Mouse (Mus musculus): ENCODE data around the gene Phf23.
"Not testable (repeated sequence)": the region's sequence is repeated elsewhere in the genome, so short reads cannot be mapped to it uniquely, and the experiment has no call there.

Gene Phf23

DNA sequence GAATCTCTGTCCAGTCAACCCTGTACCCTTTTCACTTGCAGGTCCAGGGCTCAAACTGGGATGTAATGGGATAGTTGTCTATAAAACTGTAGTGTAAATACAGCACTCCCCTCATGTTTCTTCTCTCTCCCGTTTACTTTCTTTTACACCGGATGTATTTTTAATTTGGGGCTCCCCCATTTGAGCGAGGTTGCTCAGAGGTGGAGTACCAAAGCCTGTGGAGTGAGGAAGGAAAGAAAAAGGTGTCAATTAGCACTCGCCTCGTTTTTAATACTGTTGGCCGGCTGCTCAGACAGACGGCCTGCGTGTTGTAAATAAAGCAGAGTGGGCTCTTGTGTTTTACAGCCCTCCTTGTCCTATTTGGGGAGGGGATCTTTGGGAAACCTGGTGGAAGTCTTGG, 4.1 kb downstream of the Phf23 start:
- DNase-seq (ENCODE audit: low spot score in 2 of 2) = no peak

DNA sequence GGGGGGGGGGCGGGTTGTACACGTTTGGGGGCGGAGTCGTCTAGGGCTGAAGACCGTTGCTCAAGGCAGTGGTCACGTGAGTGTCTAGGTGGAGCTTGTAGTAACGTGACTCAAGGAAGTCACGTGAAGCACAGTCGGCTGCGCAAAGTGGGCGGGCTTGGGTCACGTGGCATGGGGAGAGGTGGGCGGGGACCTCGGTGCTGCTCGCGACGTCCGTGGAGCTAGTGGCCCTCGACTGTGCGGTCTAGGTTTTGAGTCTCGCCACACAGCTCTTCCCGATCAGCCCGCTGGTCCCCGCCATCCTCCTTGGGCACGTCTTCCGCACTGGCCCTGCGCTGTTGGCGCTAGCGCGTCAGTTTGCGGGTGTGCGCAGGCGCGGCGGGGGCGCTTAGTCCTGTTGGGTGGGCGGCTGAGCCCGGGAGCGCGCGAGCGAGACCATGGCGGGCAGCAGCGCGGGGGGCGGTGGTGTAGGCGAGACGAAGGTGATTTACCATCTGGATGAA, 4.9 kb downstream of the Phf23 start, which contains the start of gene Dvl2:
Dvl2 (plus strand) TSS at position 200 of the 503 bp plus-strand sequence.
- peak; percentile 86 to 88 for DNase-seq (ENCODE audit: low spot score in 2 of 2)

DNA sequence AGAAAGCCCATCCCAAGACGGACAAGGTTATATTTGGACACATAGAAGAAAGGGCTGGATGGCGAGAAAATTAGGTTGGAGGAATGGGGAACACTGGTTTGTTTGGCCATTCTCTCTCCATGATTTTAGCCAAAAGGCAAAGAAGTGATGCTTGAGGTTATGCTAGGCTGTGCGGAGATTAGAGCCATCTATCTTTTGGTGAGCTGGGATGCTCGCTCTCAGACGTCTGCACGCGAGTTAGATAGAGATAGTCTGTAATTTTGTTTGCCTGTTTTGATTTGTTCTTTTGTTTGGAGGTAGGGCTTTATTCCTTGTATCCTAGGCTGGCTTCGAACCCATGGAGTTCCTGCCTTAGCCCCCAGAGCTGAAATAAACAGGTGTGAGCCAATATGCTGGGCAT, 5.6 kb downstream of the Phf23 start:
- DNase-seq (ENCODE audit: low spot score in 2 of 2) = no peak

DNA sequence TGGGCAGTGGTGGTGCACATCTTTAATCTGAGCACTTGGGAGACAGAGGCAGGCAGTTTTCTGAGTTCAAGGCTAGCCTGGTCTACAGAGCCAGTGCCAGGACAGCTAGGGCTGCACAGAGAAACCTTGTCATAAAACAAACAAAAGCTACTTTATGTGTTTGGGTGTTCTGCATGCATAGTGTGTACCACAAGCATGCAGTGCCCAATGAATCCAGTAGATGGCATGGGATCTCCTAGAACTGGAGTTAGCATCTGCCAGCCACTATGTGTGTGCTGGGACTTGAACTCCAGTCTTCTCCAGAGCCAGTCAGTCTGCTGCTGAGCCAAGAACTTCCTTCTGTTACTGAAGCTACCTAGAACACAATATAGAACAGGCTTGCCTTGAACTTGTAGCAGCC, 6.3 kb downstream of the Phf23 start:
- DNase-seq (ENCODE audit: low spot score in 2 of 2) = peak; percentile 52 to 64

DNA sequence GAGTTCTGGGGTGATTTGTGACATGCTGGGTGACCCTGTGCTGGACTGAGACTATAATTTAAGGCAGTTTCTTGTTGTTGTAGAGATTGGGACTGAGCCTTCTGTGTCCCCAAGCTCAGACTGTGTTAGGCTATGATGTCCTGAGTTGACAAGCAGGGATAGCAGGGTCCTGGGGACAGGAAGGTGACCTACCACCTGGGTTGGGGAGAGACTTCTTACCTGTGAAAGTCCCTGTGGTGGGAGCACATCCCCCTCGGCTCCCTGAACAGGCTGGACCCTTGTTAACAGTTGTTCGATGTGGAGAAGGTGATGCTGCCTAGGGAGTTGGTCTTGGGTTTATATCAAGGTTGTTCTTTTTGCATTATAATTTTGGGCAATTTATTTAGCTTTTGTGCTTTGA, 6.9 kb downstream of the Phf23 start:
- DNase-seq (ENCODE audit: low spot score in 2 of 2) = no peak

DNA sequence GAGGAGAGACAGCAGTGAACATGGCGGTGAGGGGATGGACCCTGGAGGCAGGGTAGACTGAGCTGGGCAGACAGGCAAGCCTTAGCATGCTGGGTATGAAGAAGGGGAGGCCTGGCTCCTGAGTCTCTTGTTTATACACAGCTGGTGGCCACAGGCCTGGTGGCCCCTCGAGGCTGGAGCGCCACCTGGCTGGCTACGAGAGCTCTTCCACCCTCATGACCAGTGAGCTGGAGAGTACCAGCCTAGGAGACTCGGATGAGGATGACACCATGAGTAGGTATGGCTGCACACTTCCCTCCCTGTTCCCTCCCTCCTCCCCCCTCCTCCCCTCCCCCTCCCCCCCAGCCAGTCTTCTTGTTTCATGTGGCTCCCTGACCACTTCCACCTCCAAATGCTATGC, 9.9 kb downstream of the Phf23 start:
- peak in 1 of 2 experiments; percentile 45 for DNase-seq (ENCODE audit: low spot score in 2 of 2)

DNA sequence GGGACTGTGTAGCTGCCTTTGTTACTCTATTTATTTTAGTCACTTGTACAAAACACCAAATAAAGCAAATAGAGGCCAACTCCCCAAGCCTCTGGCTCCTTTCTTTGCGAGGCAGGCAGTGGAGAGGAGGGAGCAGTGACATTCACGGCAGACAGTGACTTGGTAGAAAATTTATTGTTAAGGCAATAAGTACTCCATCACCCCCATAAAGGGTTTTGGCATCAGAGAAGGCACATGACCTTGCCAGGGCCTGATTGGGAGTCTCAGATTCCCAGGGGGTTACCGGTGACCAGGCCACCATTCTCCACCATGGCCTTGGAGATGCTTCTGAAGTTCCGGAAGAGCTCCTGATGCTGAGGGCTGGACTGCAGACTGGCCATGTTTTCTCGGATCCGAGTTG, 14.5 kb downstream of the Phf23 start:
- DNase-seq (ENCODE audit: low spot score in 2 of 2) = no peak

DNA sequence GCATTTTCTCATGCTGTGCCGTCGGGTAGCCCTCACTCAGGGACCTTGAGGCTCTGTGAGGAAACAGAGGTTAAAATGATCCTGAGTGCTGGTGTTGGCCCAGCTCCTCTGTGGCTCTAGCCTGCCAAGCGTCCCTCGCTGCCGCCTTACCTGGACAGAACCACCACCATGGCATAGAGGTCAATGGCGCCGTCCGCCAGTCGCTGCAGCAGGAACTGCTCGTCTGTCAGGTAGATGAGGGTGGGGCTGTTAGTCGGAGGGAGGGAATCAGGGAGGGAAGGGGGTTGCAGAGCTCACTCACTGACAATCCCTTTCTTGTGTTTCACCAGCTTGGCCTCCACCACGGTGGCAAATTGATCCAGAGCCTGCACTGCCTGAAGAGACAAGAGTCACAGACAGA, 15.0 kb downstream of the Phf23 start:
- DNase-seq (ENCODE audit: low spot score in 2 of 2) = no peak

DNA sequence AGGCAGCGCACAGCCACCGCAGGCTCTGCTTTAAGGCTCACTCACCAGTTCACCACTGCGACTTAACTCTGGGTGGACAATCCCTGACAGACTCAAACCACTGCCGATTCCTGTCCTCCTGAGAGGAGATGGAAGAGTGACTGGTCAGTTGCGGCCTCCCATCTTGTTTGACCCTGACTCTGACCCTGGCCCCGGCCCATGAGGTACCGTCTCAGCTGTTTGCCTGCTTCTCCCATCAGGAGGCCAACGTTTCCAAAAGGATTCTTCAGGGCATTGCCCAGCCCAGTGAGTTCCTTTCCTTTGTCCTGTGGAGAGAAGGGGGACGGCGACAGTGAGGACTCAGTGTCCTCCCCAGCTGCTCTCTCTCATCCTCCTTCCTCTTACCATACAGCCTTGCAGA, 15.4 kb downstream of the Phf23 start:
- DNase-seq (ENCODE audit: low spot score in 2 of 2) = no peak

DNA sequence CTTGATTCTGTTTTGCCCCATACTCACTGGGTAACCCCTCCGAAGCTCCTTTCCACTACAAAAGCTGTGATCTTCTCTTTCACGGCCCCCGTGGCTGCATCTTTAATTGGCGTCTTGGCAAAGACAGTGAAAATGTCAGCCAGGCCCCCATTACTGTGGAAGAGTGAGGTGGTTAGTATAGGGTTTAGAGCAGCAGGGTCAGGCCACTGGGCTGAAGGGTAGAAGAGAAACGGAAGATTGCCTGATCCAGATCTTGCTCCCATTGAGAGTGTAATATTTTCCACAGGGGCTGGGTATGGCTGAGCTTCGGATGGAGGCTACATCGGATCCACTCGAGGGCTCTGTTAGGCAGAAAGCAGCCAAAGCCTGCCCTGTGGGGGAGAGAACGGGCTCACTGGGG, 17.4 kb downstream of the Phf23 start:
- DNase-seq (ENCODE audit: low spot score in 2 of 2) = no peak

DNA sequence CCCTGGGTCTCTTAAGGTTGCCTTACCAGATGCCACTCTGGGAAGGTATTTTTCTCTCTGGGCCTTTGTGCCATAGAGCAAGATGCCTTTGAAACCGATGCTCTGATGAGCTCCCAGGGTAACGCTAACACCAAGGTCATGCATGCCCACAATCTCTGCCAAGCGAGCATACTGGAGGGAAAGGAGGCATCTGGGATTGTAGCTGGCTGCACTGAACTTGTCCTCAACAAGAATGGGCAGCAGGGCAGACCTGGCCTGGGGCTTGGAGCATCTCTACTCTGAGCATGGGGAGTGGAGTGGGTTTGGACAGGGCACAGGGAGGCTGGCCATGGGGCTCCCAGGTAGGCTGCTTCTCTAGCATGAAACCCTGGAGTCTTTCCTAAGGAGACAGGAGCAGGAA, 17.8 kb downstream of the Phf23 start:
- no peak for DNase-seq (ENCODE audit: low spot score in 2 of 2)

DNA sequence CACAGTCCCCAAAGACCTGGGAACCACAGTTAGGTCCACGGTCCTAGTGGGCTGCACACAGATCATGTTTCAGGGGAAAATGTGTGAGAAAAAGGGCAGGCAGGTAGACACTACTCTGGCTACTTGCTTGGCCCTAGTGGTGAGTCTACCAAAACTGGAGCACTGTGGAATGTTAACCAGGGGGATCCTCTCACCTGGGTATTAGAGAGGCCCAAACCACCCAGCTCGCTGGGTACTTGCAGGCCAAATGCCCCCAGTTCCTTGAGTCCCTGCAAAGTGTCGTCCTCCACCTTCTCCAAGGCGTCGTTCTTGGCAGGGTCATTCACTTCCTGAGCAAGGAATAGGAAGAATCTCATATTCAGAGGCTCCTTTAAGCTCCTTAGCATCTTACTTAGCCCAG, 18.5 kb downstream of the Phf23 start:
- no peak for DNase-seq (ENCODE audit: low spot score in 2 of 2)

DNA sequence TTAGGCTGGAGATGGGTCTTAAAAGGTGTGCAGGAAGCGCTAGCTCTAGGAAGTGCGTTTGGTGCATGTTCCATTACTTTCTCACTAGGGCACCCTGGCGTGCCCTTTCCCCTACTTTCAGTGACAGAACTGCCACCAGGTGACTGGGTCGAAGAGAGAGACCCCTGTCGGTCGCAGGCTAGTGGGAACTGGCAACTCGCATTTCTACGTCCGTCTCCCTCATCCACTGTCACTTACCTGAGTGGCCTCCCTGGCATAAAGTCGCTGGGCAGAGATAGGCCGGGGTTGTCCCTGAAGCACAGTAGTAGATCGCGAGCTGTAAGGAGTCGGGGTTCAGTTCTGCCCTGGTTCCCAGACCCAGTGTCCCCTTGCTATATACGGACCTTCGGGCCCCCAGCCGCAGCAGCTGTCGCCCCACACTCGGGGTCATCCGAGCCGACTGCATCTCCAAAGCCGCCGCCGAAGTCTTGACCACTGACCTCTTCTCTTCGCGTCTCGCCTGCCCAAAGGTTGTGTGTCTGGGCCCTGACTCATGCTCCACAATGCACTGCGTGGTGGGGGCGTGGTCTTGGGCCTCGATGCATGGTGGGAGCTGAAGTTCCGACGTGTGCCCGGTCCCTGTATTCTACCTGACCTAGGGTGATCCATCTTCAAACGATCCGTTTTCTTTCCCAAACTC, 19.4 kb downstream of the Phf23 start, which contains the start of gene Acadvl:
Acadvl (minus strand) TSS at position 532 of the 679 bp plus-strand sequence.
- DNase-seq (ENCODE audit: low spot score in 2 of 2) = peak; percentile 78 to 83

DNA sequence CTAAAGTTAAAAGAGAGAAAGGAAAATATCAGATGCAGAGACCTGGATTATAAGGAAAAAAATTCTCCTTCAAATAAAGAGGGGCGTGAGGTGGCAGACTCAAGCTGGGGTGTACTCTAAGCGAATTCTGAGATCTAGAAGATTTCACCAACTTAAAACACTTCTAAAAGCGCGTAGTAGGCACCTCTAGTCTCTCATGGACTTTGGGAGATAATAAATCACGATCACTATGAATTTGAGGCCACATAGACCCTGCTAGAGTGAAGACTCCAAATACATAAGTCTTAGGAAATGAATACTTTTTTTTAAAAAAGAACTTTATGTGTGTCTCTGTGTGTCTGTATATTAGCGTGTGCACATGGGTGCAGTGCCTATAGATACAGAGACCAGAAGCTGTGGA, 20.1 kb downstream of the Phf23 start:
- no peak for DNase-seq (ENCODE audit: low spot score in 2 of 2)

DNA sequence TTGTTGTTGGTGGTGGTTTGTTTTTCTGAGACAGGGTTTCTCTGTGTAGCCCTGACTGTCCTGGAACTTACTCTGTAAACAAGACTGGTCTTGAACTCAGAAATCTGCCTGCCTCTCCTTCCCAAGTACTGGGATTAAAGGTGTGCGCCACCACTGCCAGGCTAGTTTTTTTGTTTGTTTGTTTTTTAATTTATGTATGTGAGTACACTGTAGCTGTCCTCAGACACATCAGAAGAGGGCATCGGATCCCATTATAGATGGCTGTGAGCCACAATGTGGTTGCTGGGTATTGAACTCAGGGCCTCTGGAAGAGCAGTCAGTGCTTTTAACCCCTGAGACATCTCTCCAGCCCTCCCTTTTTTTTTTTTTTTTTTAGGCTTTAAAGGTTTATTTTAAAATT, 20.6 kb downstream of the Phf23 start:
- not testable (repeated sequence) for DNase-seq (ENCODE audit: low spot score in 2 of 2)

DNA sequence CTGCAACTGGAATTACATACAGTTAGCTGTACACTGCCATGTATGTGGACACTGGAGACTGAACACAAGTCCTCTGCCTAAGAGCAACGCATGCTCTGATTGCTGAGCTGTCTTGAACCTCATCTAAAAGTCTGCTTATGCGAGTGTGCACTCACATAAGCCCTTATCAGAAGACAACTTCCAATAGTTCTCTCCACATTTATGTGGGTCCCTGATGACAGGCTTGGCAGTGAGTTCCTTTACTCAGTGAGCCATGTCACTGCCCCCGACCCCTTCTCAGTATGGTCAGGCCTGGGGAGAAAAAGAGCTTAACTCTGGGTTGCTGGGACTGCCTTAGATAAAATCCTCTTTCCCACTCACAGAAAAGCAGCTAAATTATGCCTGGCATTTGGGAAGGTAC, 21.1 kb downstream of the Phf23 start, which contains the start of gene Dlg4:
Dlg4 (plus strand) TSS at position 274 of the 400 bp plus-strand sequence.
- DNase-seq (ENCODE audit: low spot score in 2 of 2) = no peak

DNA sequence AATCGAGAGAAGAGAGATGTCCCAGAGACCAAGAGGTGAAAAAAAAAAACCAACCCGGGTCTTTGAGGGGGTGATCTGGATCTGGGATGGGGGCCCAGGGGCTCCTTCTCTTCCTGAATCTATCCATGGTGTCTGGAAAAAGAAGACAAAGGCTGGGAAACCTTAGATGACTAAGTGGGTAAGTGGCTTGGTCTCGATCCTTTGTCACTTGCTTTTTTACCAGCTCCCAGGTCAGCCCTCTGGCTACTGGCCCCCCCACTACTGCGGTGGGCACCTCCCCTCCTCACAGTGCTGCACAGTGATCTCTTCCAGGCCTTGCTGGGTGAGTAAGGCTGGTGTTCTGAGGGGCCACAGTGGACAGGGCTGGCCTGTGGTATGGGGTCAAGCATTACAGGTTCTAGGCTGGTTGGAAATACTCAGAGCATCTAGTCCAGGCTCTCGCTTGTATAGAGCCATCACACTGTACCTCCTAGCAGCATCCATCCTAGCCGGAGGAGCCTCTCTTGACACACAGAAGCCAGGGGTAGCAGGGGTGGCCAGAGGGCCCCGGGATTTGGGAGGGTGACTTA, 21.7 kb downstream of the Phf23 start:
- no peak for DNase-seq (ENCODE audit: low spot score in 2 of 2)

DNA sequence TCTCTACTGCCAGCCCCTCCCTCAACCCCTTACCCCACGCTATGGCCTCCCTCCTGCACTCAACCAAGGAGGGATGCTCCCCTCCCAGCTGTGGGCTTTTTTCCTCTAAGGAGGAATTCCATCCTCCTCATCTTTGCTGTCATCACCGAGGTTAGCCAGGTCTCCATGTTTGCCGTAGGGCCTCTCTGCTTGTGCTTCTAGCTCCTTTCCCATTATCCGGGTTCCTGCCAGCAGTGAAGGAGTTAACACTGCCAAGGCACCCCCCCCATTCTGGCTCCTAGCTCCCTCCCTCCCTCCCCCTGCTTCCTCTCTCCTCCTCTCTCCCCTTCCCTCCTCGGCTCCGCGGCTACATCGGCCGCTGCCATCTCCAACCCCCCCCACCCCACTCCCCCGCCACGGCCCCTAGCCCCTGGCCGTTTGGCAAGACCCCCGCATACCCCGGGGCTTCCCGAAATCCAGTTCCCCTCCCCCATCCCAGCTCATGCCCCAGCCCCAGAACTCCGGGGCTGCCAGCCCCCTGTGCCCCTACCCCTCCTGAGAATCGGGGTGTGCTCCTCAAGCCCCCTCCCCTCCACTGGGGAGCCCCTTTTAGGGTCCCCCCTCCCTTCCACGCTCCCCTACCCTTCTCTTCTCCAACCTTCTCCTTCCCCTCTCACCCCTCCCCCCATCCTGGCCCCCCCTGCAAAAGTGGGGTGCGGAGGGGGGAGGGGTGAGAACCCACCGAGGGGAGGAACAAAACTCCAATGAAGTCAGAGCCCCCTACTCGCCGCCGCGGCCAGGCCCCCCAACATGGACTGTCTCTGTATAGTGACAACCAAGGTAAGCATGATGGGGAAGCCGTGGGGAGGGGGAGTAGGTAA, 22.8 kb downstream of the Phf23 start:
- peak; percentile 46 to 64 for DNase-seq (ENCODE audit: low spot score in 2 of 2)

DNA sequence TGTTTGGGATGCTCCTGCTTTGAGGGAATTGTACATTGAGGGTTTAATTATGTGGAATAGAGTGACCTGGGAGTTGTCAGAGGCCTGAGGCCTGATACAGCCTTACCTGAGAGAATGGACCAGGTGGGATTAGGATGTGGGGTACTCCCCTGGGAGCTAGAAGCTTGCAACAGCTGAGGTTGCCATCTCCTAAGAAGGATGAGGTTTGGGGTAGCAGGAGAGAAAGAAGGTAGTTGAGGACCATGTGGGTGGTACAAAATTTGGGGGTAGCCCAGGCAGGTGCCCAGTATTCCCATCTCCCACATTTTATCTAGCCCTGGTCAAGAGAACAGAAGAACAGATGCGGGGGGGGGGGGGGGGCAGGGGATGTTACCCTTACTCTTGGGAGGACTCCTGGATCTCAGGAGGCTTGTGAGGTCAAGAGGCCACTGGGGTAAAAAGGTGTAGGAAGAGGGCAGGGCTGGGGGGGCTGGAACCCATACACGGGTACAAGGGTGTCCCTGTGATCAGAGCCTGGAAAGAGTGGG, 24.0 kb downstream of the Phf23 start:
- DNase-seq (ENCODE audit: low spot score in 2 of 2) = no peak

DNA sequence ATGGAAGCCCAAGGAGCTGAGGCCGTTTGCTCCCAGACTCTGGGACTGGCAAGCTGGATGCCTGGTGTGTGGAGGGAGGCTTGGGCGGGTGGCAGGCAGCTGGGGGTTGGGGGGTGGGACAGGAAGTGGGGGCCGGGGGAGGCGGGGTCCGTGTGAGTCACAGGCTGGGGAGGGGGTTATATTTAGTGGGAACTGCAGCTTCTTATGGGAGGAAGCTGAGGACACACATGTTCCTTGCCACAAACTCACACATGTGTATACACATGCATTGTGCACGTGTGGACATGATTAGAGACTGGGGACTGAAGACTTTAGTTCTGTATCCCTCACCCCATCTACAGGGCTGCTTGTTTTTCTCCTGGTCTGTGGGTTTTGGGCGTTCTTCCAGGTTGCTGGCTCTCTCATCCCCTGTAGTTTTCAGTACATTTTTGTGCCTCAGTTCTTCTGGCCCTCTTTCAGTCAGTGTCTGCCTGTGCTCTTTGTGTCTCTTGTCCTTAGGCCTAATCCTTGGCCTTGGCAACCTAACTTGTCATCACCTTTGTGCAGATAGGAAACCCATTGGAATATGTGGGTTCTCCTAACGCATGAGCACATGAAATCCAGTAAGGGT, 24.6 kb downstream of the Phf23 start:
- peak; percentile 60 to 69 for DNase-seq (ENCODE audit: low spot score in 2 of 2)

DNA sequence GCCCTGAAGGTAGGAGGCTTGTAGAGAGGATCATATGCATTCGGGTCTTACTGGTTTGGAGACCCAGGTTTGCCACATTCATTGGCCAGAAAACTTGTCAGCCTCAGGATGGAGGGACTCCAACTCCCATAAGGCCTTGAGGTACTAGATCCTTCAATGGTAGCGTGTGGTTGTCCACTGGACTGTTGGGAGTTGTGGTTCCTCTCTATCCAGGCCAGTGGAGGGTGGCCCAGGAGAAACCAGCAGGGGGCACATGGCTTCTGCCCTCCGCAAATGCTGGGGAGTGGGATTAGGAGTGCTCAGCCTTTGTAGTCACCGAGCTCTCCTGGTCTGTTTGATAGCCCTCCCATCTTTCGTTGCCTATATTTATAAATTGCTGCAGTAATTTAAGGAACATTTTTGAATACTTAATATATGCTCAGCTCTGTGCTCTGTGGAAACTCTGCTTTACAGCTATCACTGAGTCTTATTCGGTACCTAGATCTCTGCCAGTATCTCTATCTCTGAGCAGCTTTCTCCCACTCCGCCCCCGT, 25.2 kb downstream of the Phf23 start:
- DNase-seq (ENCODE audit: low spot score in 2 of 2) = peak; percentile 73

Measured in thymus, postnatal 10 days (tissue).